Mouse (Mus musculus) limb, embryonic 13.5 days (tissue): ENCODE measurements around the gene 1700029P11Rik. TPM values are rescaled to one million over a fixed set of nuclear protein-coding genes. Genes with fewer than 3 reads are reported as not detected.

Source experiments
- ATAC-seq: fragments of 200-750 bp; cut with Nextera tagmentation; 2 replicates; pipeline ENCODE4 v1.8.0; 2017; ENCODE audit warnings: low read depth, moderate number of reproducible peaks, moderate TSS enrichment; ENCODE audit not compliant: low FRiP score
- H3K27ac ChIP-seq: fragments of 300-500 bp; sonication (generic); 2 replicates; pipeline ENCODE4 v1.5.1; 2015; ENCODE audit warnings: inconsistent platforms, mild to moderate bottlenecking, moderate library complexity
- H3K27me3 ChIP-seq: fragments of 300-500 bp; sonication (generic); 2 replicates; pipeline ENCODE4 v1.6.1; 2015; ENCODE audit warnings: mild to moderate bottlenecking, inconsistent platforms
- H3K36me3 ChIP-seq: fragments of 300-500 bp; sonication (generic); 2 replicates; pipeline ENCODE4 v1.6.1; 2015; ENCODE audit warnings: inconsistent platforms, mild to moderate bottlenecking, moderate library complexity
- H3K4me1 ChIP-seq: fragments of 300-500 bp; sonication (generic); 2 replicates; pipeline ENCODE4 v1.6.1; 2015; ENCODE audit warnings: inconsistent platforms
- H3K4me2 ChIP-seq: fragments of 300-500 bp; sonication (generic); replicated peaks from 2 replicates; pipeline ENCODE4 v1.6.1; 2015; ENCODE audit warnings: inconsistent platforms, mild to moderate bottlenecking, moderate library complexity
- H3K4me3 ChIP-seq: fragments of 300-500 bp; sonication (generic); 2 replicates; pipeline ENCODE4 v1.5.1; 2015; ENCODE audit warnings: moderate library complexity, mild to moderate bottlenecking, inconsistent platforms
- H3K9ac ChIP-seq: fragments of 300-500 bp; sonication (generic); 2 replicates; pipeline ENCODE4 v1.6.1; 2015; ENCODE audit warnings: mild to moderate bottlenecking, inconsistent platforms
- H3K9me3 ChIP-seq: fragments of 300-500 bp; sonication (generic); 2 replicates; pipeline ENCODE4 v1.6.1; 2016; ENCODE audit warnings: inconsistent platforms
- WGBS: fragments of 180-500 bp; shearing (Covaris S2); methylation state at CpG from one replicate; pipeline ENCODE4 v1.1.7; 2015; 5-methylcytosine and 5-hydroxymethylcytosine counted together
- polyA plus RNA-seq: library from polyadenylated mRNA; unstranded; fragments of >200 nt; fragmentation: Nextera tagmentation; extraction: Ambion mirVana; gene quantifications from 2 replicates; pipeline ENCODE4 v1.2.1, GENCODE M21; 2015

The 1700029P11Rik gene
- polyA plus RNA-seq, 1 experiment from 2014 or later, result not detected

DNA sequence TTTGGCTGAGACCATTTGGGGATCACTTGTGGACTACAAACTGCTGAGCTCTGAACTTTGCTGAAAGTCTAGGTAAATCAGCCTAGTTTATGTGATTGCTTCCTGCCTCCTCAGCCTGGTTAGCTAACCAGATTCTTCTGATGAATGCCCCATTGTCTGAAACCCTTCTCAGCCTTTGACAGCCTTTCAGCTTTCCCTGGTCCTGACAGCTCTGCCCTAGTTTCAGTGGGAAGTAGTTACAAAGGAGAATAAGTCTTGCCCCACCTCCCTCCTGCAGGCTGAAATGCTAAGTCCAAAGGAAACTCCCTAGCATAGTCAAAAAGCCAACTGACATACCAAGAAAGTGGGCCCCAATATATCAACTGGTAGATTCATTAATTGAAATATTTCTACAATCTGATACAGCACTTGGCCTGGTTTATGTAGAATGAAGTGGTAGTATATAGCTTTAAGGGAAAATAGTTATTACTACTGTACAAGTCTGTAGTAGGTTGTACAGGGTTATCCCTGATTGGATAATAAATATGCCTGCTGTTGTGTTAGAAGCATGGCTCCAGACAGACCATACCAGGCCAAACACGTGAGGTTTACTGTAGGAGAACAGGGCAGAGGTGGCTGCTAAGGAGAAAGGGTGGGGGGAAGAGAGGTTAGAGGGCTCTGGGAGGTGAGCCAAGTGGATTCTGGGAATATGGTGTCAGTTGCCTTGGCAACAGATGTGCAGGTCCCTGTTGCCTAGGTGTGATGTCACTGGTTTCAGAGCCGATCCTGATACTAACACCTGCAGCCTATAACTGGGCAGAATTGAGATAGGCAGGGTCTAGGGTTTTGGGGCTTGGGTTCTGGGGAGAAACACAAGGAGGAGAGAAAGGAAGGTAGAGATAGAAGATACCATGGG is 5.2 kb downstream of the 1700029P11Rik start:
- no peaks in the 10 kb centered on the region for H3K36me3 ChIP-seq
- ATAC-seq, result no peak
- no peak overlapping the region for H3K4me3 ChIP-seq
- no peaks in the 10 kb centered on the region for H3K4me1 ChIP-seq
- no peaks in the 10 kb centered on the region for H3K9me3 ChIP-seq
- H3K4me2 ChIP-seq, result no peak overlapping the region
- 58% methylated on average over 2 of the region's 2 CpGs for WGBS
- H3K27me3 ChIP-seq, result no peaks in the 10 kb centered on the region
- H3K27ac ChIP-seq, result no peak overlapping the region; the same call in 1 of the 2 replicates
- H3K9ac ChIP-seq, result no peak overlapping the region

DNA sequence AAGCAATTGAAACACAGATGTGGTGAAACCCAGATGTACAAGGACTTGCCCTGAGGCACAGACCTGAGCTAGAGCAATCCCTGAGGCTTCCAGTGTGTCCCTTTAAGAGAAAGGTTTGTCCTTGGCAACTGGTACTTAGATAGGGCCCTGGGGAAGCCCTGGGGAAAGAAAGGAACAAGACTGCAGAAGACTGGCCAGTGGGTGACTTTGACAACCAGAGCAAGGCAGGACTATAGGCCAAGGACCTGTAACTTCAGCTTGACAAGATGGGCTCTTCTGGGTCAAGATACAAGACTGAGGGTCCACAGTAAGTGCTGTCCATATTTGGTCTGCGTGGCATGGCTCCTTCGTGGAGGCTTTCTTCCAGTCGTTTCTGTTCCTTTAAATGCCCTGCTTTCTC is 7.3 kb downstream of the 1700029P11Rik start, which contains the start of gene Xrcc6:
Xrcc6 (plus strand) TSS at position 190 of the 400 bp plus-strand sequence.
- Histone ChIP-seq H3K27me3 (no peaks in the 10 kb centered on the region), H3K9ac (no peak within 1 kb of the TSS), H3K27ac (no peak within 1 kb of the TSS), H3K4me1 (no peaks in the 10 kb centered on the region), H3K4me3 (no peak within 1 kb of the TSS), H3K9me3 (no peaks in the 10 kb centered on the region), H3K36me3 (peaks cover 2% of the 10 kb centered on the region; the same call in 1 of the 2 replicates), H3K4me2 (no peak within 1 kb of the TSS)
- no peak for ATAC-seq
- WGBS, result 84% methylated on average over 3 of the region's 3 CpGs

DNA sequence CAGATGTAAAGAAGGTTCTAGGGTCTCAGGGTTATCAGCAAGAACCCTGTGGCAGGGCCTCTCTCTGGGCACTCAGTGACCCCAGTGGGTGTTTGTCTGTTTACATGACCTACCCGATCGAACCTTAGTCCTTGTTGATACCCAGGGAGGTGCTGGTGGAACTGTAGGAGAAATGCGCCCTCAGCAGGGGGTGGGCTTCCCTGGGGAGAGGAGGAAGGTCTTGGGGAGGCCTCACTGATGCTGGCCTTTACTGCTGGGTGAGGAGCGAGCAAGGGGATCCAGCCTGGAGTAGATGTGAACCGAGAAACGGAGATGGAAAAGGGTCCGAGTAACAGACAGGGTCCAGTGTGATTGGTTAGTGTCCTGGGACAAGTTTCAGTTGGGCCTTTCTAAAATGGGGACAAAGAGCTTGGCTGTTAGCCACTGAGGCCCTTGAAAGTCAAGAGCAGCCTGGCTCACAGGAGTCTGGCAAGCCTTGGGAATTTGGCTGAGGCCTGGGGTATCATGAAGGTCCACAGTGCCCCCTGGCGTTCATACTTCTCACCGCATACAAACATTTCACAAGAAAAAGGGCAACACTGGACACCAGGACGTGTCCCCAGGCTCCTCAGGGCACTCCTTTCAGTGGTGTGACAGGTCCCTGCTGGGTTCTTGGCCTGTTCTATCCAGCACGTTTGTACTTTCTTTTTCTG is 9.2 kb downstream of the 1700029P11Rik start:
- H3K9me3 ChIP-seq, result no peaks in the 10 kb centered on the region
- no peak overlapping the region for H3K4me3 ChIP-seq
- H3K36me3 ChIP-seq, result peaks cover 20% of the 10 kb centered on the region
- H3K27me3 ChIP-seq, result no peaks in the 10 kb centered on the region
- no peak for ATAC-seq
- H3K9ac ChIP-seq, result peak overlapping the region; percentile 50; the same call in 1 of the 2 replicates
- no peaks in the 10 kb centered on the region for H3K4me1 ChIP-seq
- 49% methylated on average over 11 of the region's 11 CpGs for WGBS
- H3K27ac ChIP-seq, result no peak overlapping the region
- no peak overlapping the region for H3K4me2 ChIP-seq

DNA sequence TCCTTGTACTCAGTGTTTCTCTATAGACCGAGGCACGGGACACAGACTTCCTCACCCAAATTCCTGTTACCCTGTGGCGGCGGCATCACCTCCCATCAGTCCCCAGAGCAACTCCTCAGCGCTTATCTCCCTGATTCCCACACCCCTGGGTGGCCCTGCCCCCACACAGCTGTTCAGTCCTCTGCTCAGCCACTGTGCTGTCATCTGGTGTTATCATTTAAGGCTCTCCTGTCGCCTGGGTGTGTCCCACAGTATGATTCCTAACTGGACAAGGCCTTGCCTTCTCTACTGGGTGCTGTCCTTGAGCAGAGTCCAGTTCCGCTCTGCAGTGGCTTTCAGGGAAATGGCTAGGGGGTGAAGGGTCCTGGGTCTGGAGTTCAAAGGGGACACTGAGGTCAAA is 10.2 kb downstream of the 1700029P11Rik start:
- no peak for ATAC-seq
- Histone ChIP-seq H3K9ac (no peak overlapping the region), H3K27ac (no peak overlapping the region), H3K4me1 (no peaks in the 10 kb centered on the region), H3K36me3 (peaks cover 31% of the 10 kb centered on the region), H3K27me3 (no peaks in the 10 kb centered on the region), H3K4me3 (no peak overlapping the region), H3K4me2 (no peak overlapping the region), H3K9me3 (no peaks in the 10 kb centered on the region)
- 45% methylated on average over 7 of the region's 7 CpGs for WGBS

DNA sequence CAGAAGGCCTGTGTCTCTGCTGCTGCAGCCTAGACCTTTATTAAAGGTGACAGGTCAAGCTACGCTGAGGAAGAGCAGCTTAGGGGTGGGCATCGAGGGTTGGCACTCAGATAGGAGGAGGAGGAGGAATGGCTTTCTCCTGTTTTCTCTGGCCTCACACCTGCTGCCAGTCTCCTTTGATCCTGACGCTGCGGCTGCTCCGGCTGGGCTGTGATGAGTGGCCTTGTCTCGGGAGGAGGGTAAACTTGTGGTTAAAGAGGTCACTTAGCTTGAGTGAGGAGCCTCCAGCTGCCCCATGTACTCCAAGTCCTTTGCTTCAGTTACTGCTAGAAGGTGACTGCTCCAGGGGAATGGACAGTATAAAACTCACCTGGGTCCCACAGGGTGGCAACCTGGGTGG is 13.7 kb downstream of the 1700029P11Rik start:
- peaks cover 64% of the 10 kb centered on the region for H3K36me3 ChIP-seq
- ATAC-seq, result no peak
- H3K4me2 ChIP-seq, result no peak overlapping the region
- H3K27ac ChIP-seq, result no peak overlapping the region
- no peaks in the 10 kb centered on the region for H3K27me3 ChIP-seq
- H3K9ac ChIP-seq, result no peak overlapping the region
- no peak overlapping the region for H3K4me3 ChIP-seq
- WGBS, result 74% methylated on average over 6 of the region's 6 CpGs
- no peaks in the 10 kb centered on the region for H3K9me3 ChIP-seq
- H3K4me1 ChIP-seq, result no peaks in the 10 kb centered on the region

DNA sequence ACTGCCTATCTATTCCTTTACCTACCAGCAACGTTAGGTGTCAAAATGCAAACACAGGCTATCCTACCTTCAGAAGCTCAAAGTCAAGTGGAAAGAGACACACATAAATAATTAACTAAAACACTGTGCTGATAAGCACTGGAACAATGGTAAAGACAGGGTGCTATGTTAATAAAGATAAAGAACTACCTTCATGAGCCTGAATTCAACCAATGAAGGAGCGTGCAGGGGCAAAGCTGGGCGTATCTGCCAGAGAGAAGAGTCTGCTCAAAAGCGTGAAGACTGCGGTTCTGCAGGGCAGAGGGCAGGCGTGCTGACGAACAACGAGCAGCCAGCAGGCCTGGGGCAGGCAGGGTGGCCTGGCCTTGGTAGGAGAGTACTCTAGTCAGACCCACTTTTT is 23.9 kb downstream of the 1700029P11Rik start:
- H3K9me3 ChIP-seq, result no peaks in the 10 kb centered on the region
- no peaks in the 10 kb centered on the region for H3K27me3 ChIP-seq
- peaks cover 39% of the 10 kb centered on the region for H3K36me3 ChIP-seq
- H3K4me1 ChIP-seq, result no peaks in the 10 kb centered on the region
- no peak for ATAC-seq
- H3K27ac ChIP-seq, result no peak overlapping the region
- no peak overlapping the region for H3K4me3 ChIP-seq
- 90% methylated on average over 8 of the region's 8 CpGs for WGBS
- H3K4me2 ChIP-seq, result no peak overlapping the region
- H3K9ac ChIP-seq, result no peak overlapping the region

DNA sequence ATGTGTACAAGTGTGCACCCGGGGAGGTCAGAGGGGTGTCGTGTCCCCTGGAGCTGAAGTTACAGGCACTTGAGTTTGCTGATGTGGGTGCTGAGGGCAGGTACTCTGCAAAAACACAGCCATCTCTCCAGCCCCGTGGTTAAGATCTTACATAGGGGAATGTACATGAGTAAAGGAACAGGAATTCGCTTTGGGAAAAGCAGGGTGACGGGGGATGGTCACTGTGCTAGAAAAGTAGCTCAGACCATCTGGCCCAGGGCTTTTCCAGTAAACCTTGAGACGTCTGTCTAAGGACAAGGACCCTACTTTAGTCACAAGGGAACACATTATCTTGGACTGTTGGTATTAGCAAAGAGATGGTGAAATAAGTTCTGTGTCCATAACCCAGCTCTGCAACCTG is 31.6 kb downstream of the 1700029P11Rik start:
- no peaks in the 10 kb centered on the region for H3K9me3 ChIP-seq
- no peak overlapping the region for H3K4me3 ChIP-seq
- peaks cover 19% of the 10 kb centered on the region for H3K4me1 ChIP-seq
- H3K27ac ChIP-seq, result no peak overlapping the region
- H3K9ac ChIP-seq, result no peak overlapping the region
- WGBS, result 84% methylated on average over 6 of the region's 6 CpGs
- no peak for ATAC-seq
- no peaks in the 10 kb centered on the region for H3K27me3 ChIP-seq
- no peak overlapping the region for H3K4me2 ChIP-seq
- H3K36me3 ChIP-seq, result no peaks in the 10 kb centered on the region

DNA sequence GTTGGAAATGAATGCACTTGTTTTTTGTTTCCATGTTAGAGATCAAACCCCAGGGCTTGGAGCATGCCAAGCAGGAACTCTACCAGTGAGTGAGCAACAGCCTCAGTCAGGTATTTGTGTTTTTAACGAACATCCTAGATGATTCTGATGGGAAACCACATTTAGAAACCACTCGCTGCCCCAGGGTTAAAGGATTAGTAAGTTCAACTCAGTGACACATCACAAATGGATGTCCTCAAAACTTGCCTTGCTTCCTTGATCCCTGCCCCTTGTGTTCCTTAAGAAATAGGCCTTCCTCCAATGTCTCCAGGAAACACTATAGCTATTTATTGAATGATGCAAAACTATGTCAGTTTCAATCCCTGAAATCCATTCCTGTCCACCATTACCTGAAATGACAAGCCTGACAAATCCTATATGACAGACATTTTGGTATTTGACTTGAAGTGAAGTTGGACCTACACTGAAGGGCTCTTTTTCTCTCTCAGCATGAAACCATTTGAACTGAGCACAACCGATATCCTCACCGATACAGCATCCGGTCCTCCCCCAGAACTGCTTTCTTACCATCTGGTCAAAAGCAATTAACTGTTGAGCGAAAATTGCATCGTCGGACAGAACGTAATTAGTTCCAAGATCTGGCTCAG is 34.5 kb downstream of the 1700029P11Rik start:
- H3K27me3 ChIP-seq, result no peaks in the 10 kb centered on the region
- no peak overlapping the region for H3K27ac ChIP-seq
- peaks cover 24% of the 10 kb centered on the region for H3K4me1 ChIP-seq
- no peak for ATAC-seq
- WGBS, result 14% methylated on average over 9 of the region's 9 CpGs
- H3K9ac ChIP-seq, result peak overlapping the region; percentile 89
- H3K4me3 ChIP-seq, result peak overlapping the region; percentile 92
- H3K9me3 ChIP-seq, result no peaks in the 10 kb centered on the region
- H3K4me2 ChIP-seq, result peak overlapping the region; percentile 95
- H3K36me3 ChIP-seq, result peaks cover 11% of the 10 kb centered on the region

DNA sequence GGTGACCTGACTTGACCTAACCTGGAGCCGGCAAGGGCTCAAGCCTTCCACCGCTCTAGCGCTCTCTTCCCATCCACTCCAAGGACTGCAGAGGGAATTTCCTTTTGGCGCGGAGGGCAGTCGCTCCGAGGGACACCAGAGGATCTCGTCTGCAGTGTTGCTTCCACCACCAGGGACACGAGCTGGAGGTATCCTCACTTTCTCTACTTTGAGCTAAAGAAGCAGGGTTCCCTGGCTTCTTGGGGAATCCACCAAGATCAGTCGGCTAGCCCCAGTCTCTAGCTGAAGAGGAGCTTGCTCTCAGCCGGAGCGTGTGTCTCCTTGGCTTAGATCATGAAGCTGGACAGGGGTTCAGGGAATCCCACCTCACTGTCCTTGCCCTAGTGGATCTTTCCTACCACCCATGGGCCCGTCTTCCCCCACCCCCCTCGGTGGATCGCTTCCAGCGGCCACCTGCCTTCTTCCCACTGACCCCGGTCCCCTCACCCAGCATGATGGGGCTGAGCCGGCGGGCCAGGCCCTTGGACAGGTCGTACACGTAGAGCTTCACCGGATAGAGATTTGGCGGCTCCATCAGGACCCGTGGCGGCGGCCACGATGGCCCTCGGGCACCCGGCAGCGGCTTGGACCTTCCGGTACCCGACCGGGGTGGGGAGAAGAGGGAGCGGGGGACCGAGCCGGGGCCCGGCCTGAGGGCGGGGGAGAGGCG is 35.2 kb downstream of the 1700029P11Rik start:
- Histone ChIP-seq H3K4me1 (peaks cover 24% of the 10 kb centered on the region), H3K9ac (peak overlapping the region; percentile 89), H3K4me3 (peak overlapping the region; percentile 92), H3K27me3 (no peaks in the 10 kb centered on the region), H3K4me2 (peak overlapping the region; percentile 95), H3K9me3 (no peaks in the 10 kb centered on the region), H3K27ac (peak overlapping the region; percentile 48; the same call in 1 of the 2 replicates), H3K36me3 (peaks cover 14% of the 10 kb centered on the region)
- ATAC-seq, result no peak; the same call in 1 of the 2 replicates
- WGBS, result under 1% methylated on average over 39 of the region's 39 CpGs

DNA sequence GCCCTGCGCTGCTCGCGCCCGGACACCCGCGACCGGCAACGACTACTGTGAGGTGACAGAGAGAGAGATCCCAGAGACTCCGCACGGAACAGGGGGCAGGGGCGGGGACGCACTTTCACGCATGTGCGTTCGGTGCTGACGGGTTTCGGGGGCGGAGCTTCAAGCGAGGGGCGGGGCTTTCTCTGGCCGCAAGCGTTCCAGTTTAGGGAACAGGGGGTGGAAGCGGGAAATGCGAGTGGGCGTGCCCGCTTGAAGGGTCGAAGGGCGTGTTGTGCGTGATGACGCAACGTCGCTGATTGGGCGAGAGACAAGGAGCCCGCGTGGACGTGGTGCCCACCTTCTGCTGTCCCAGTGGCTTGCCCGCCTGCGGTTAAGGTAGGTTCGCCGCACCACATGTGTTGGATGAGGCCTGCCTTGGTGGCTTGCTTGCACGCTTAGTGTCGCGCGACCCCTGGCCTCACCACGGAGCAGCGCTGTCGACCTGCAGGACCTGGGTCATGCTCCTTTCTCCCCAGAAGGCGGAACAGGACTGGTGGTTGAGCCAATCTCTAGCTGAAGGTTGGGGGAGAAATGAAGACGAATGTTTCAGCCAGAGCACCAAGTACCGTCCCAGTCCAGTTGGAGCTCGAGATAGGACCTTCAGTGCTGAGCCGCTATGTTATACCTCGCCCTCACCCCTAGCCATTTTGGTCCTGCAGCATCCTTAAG is 35.9 kb downstream of the 1700029P11Rik start:
- H3K9ac ChIP-seq, result peak overlapping the region; percentile 89
- H3K9me3 ChIP-seq, result no peaks in the 10 kb centered on the region
- H3K4me3 ChIP-seq, result peak overlapping the region; percentile 92
- H3K27me3 ChIP-seq, result no peaks in the 10 kb centered on the region
- ATAC-seq, result peak; percentile 98
- H3K4me2 ChIP-seq, result peak overlapping the region; percentile 95
- H3K27ac ChIP-seq, result peak overlapping the region; percentile 67
- H3K36me3 ChIP-seq, result peaks cover 17% of the 10 kb centered on the region
- H3K4me1 ChIP-seq, result peaks cover 24% of the 10 kb centered on the region
- under 1% methylated on average over 53 of the region's 53 CpGs for WGBS

DNA sequence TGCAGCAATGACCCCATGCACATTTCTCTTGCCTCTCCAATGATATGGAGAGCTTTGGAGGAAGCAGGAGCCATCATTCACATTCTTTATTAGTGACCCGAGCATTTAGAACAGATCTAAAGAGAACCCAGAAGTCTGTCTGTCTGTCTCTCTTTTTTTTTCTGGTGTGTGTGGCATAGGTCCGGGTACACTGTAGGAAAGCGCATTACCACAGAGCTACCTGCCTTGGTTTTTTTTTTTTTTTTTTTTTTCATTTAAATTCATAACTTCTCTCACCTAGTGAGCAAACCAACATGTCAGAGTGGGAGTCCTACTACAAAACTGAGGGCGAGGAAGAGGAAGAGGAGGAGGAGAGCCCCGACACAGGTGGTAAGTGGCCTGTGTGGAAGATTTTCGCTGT is 36.5 kb downstream of the 1700029P11Rik start:
- Histone ChIP-seq H3K4me2 (peak overlapping the region; percentile 95), H3K4me3 (peak overlapping the region; percentile 92), H3K27me3 (no peaks in the 10 kb centered on the region), H3K36me3 (peaks cover 22% of the 10 kb centered on the region), H3K27ac (peak overlapping the region; percentile 67; the same call in 1 of the 2 replicates), H3K4me1 (peaks cover 24% of the 10 kb centered on the region), H3K9ac (peak overlapping the region; percentile 77), H3K9me3 (no peaks in the 10 kb centered on the region)
- no peak for ATAC-seq
- WGBS, result 23% methylated on average over 6 of the region's 6 CpGs
